8 mouse cellular contexts compared by ENCODE assay signal in genomic region chr16:38089447-38090170, GRCm38 (mm10). TPM values are rescaled to one million over a fixed set of nuclear protein-coding genes. Genes with fewer than 3 reads are reported as not detected.
DNase-seq lines count a peak whose midpoint lies in the region; ATAC-seq and TF ChIP-seq lines count a peak whose summit lies in the region.

No protein-coding gene starts in this region.

- peaks cover 11% of the 10 kb centered on the region; the same call in 1 of the 2 replicates for H3K79me2 ChIP-seq in liver, adult 2 months (ENCODE audit: control insufficient read depth, insufficient read depth, low read length)

- H3K36me3 ChIP-seq in lung, embryonic 14.5 days (ENCODE audit: insufficient read depth): peaks cover 5% of the 10 kb centered on the region; the same call in 1 of the 2 replicates
- H3K36me3 ChIP-seq in forebrain, embryonic 12.5 days (replicated peaks): no peaks in the 10 kb centered on the region
- H3K36me3 ChIP-seq in liver, adult 2 months (ENCODE audit: control insufficient read depth, insufficient read depth, low read length): no peaks in the 10 kb centered on the region

- WGBS in lung, embryonic 14.5 days: under 1% methylated on average over 65 of the region's 76 CpGs
- WGBS in bone marrow, adult 2 months: under 1% methylated on average over 66 of the region's 76 CpGs
- under 1% methylated on average over 61 of the region's 76 CpGs for WGBS in forebrain, embryonic 12.5 days
- under 1% methylated on average over 75 of the region's 76 CpGs for WGBS in liver, adult 2 months

- TF ChIP-seq POLR2A in bone marrow, adult 2 months (IDR thresholded peaks at IDR 0.05; ENCODE audit: borderline replicate concordance, control insufficient read depth, low read depth, low read length): peak; percentile 43; the same call in 1 of the 2 replicates
- peak; percentile 87 for TF ChIP-seq POLR2A in liver, adult 2 months (IDR thresholded peaks at IDR 0.05; ENCODE audit: extremely low read depth, insufficient read depth, low read length)

- TF ChIP-seq CTCF in lung, embryonic 14.5 days (IDR thresholded peaks at IDR 0.05; ENCODE audit: low read depth): no peak
- no peak for TF ChIP-seq CTCF in bone marrow, adult 2 months (IDR thresholded peaks at IDR 0.05; ENCODE audit: control insufficient read depth, insufficient read depth, low read length)
- no peak for TF ChIP-seq CTCF in liver, adult 2 months (IDR thresholded peaks at IDR 0.05; ENCODE audit: low read depth, low read length)

- H3K27me3 ChIP-seq in lung, embryonic 14.5 days (ENCODE audit: insufficient read depth, low read length): no peaks in the 10 kb centered on the region
- no peaks in the 10 kb centered on the region for H3K27me3 ChIP-seq in forebrain, embryonic 12.5 days
- no peaks in the 10 kb centered on the region for H3K27me3 ChIP-seq in liver, adult 2 months (ENCODE audit: control insufficient read depth, insufficient read depth, low read length)

- peak; percentile 10 for ATAC-seq in lung, embryonic 14.5 days (ENCODE audit: insufficient read depth)
- no peak for ATAC-seq in forebrain, embryonic 12.5 days (ENCODE audit: low FRiP score)

- H3K27ac ChIP-seq in lung, embryonic 14.5 days (ENCODE audit: low read depth): peak overlapping the region; percentile 100
- H3K27ac ChIP-seq in bone marrow, adult 2 months (ENCODE audit: control insufficient read depth, insufficient read depth, low read depth, low read length, poor library complexity): peak overlapping the region; percentile 85
- H3K27ac ChIP-seq in forebrain, embryonic 12.5 days: peak overlapping the region; percentile 100
- peak overlapping the region; percentile 91 for H3K27ac ChIP-seq in liver, adult 2 months (replicated peaks; ENCODE audit: insufficient read depth, low read depth, low read length)

- DNase-seq in lung, embryonic 14.5 days: peak; percentile 81
- DNase-seq in lung, postnatal 25 days (ENCODE audit: low spot score): no peak
- DNase-seq in liver, adult 2 months (ENCODE audit: extremely low read depth, low read depth, low spot score): peak; percentile 48
- peak; percentile 76 for DNase-seq in retina, embryonic 14.5 days (ENCODE audit: low spot score)
- no peak for DNase-seq in B cell, adult 2 months
- DNase-seq in urinary bladder, postnatal 25 days (ENCODE audit: low spot score): no peak

- H3K4me3 ChIP-seq in lung, embryonic 14.5 days (ENCODE audit: low read depth, low read length): peak overlapping the region; percentile 96
- H3K4me3 ChIP-seq in bone marrow, adult 2 months (replicated peaks; ENCODE audit: control insufficient read depth, low read depth, low read length): peak overlapping the region; percentile 90
- H3K4me3 ChIP-seq in forebrain, embryonic 12.5 days (replicated peaks): peak overlapping the region; percentile 96
- peak overlapping the region; percentile 79 for H3K4me3 ChIP-seq in liver, adult 2 months (ENCODE audit: insufficient read depth, low read depth, low read length)

- H3K4me2 ChIP-seq in lung, embryonic 14.5 days: peak overlapping the region; percentile 82
- H3K4me2 ChIP-seq in forebrain, embryonic 12.5 days: peak overlapping the region; percentile 87

- peaks cover 6% of the 10 kb centered on the region; the same call in 1 of the 2 replicates for H3K4me1 ChIP-seq in lung, embryonic 14.5 days (ENCODE audit: insufficient read depth)
- peaks cover 2% of the 10 kb centered on the region; the same call in 1 of the 2 replicates for H3K4me1 ChIP-seq in bone marrow, adult 2 months (ENCODE audit: control insufficient read depth, insufficient read depth, low read length)
- H3K4me1 ChIP-seq in forebrain, embryonic 12.5 days: peaks cover 28% of the 10 kb centered on the region
- H3K4me1 ChIP-seq in liver, adult 2 months (ENCODE audit: control insufficient read depth, insufficient read depth, low read length): peaks cover 11% of the 10 kb centered on the region; the same call in 1 of the 2 replicates

- H3K9ac ChIP-seq in lung, embryonic 14.5 days: peak overlapping the region; percentile 97
- H3K9ac ChIP-seq in forebrain, embryonic 12.5 days: peak overlapping the region; percentile 99
- H3K9ac ChIP-seq in liver, adult 2 months (ENCODE audit: low read depth, low read length): peak overlapping the region; percentile 93

- no peaks in the 10 kb centered on the region for H3K9me3 ChIP-seq in lung, embryonic 14.5 days (ENCODE audit: low read depth, low read length)
- H3K9me3 ChIP-seq in forebrain, embryonic 12.5 days: no peaks in the 10 kb centered on the region

RNA-seq across cellular contexts. Expression of gene Gsk3b, which starts 0.8 kb away (rescaled TPM):
- polyA plus RNA-seq in lung, embryonic 14.5 days (2014; fragmentation: Nextera tagmentation; extraction: Ambion mirVana): 62.6 and 63.0 TPM in 2 replicates
- polyA plus RNA-seq in bone marrow, adult 2 months (2011; ENCODE audit: insufficient read depth, insufficient read length, low replicate concordance, missing spikeins): 9.6 and 10.2 TPM in 2 replicates
- polyA plus RNA-seq in forebrain, embryonic 12.5 days (2016; fragmentation: Nextera tagmentation; extraction: Ambion mirVana): 116 and 129 TPM in 2 replicates
- total RNA-seq in liver, adult 2 months (2014; rRNA removed): 11.8 and 13.4 TPM in 2 replicates
- 4.8 and 5.8 TPM in 2 replicates for polyA plus RNA-seq in liver, adult 2 months (2012; rRNA removed)

Comparison
In these comparisons a context has a peak if more than half of its experiments do, and no peak if none do; other contexts are left out.
1. DNase-seq: peak in lung, embryonic 14.5 days (single experiment), liver, adult 2 months (single experiment) and retina, embryonic 14.5 days (single experiment); none in lung, postnatal 25 days (single experiment), B cell, adult 2 months (0 of 2) and urinary bladder, postnatal 25 days (single experiment).
2. Peak in every context shown above with its lines, with median percentiles within 50 percentile points of each other: H3K27ac ChIP-seq, H3K4me3 ChIP-seq and H3K9ac ChIP-seq.